Mouse (Mus musculus) ZHBTc4 (cell line): ENCODE measurements around the gene Rabggtb.

Experiments
- DNase-seq: peaks from one replicate; pipeline ENCODE4 v3.0.0-alpha.2; 2011; ENCODE audit warnings: low read depth, low spot score

Gene Rabggtb

GRCm38 (mm10) chr3:153912546-153913509 lies at the start of gene Rabggtb:
Gene Rabggtb (minus strand): TSS chr3:153913009.
- peak; percentile 95 for DNase-seq

GRCm38 (mm10) chr3:153961632-153962389 lies 49.0 kb upstream of the Rabggtb start:
- DNase-seq, result peak; percentile 35

- no peak for DNase-seq
Observed at GRCm38 (mm10) chr3:153960884-153961283, 48.1 kb upstream of the Rabggtb start.

GRCm38 (mm10) chr3:153959731-153960207 lies 47.0 kb upstream of the Rabggtb start:
- no peak for DNase-seq

GRCm38 (mm10) chr3:153959035-153959730 lies 46.4 kb upstream of the Rabggtb start:
- peak; percentile 61 for DNase-seq

GRCm38 (mm10) chr3:153957916-153958315 lies 45.1 kb upstream of the Rabggtb start:
- no peak for DNase-seq

- no peak for DNase-seq
Observed at GRCm38 (mm10) chr3:153948176-153948575, 35.4 kb upstream of the Rabggtb start.

- no peak for DNase-seq
Observed at GRCm38 (mm10) chr3:153947271-153947670, 34.5 kb upstream of the Rabggtb start.

GRCm38 (mm10) chr3:153944335-153944990 lies 31.7 kb upstream of the Rabggtb start, which contains the start of gene Acadm:
Gene Acadm (minus strand): TSS chr3:153944632.
- peak; percentile 100 for DNase-seq

GRCm38 (mm10) chr3:153943901-153944334 lies 31.1 kb upstream of the Rabggtb start:
- DNase-seq, result no peak

GRCm38 (mm10) chr3:153943003-153943640 lies 30.3 kb upstream of the Rabggtb start:
- DNase-seq, result no peak

- DNase-seq, result peak; percentile 65
Observed at GRCm38 (mm10) chr3:153941613-153942012, 28.8 kb upstream of the Rabggtb start.

- peak; percentile 78 for DNase-seq
Observed at GRCm38 (mm10) chr3:153940486-153940885, 27.7 kb upstream of the Rabggtb start.

GRCm38 (mm10) chr3:153940021-153940420 lies 27.2 kb upstream of the Rabggtb start:
- peak; percentile 75 for DNase-seq

GRCm38 (mm10) chr3:153937116-153937810 lies 24.5 kb upstream of the Rabggtb start:
- peak; percentile 68 for DNase-seq

GRCm38 (mm10) chr3:153935878-153936277 lies 23.1 kb upstream of the Rabggtb start:
- no peak for DNase-seq

GRCm38 (mm10) chr3:153932461-153932860 lies 19.7 kb upstream of the Rabggtb start:
- DNase-seq, result no peak

GRCm38 (mm10) chr3:153929526-153929925 lies 16.7 kb upstream of the Rabggtb start:
- no peak for DNase-seq

- DNase-seq, result peak; percentile 72
Observed at GRCm38 (mm10) chr3:153926333-153926732, 13.5 kb upstream of the Rabggtb start.
